Mouse (Mus musculus): ENCODE data around the gene Klk1b26.
"Not testable (repeated sequence)": the region's sequence is repeated elsewhere in the genome, so short reads cannot be mapped to it uniquely, and the experiment has no call there.

DNA sequence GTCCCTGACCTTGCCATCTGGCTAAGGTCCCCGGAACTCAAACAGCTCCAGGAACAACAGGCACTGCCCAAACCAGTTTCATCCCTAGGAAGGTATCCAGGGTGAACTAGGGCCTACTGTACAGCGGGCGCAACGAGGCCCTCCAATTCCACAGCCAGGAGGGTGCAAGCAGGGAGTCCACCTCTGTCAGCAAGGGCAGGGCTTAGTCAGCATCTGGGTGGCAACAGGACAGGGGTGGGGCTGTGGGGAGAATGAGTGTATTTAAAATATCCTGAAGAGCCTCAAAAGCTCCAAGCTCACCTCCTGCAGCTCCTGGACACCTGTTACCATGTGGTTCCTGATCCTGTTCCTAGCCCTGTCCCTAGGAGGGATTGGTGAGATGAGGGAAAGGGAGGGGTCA is 16.4 kb upstream of the Klk1b26 start, which contains the start of gene Klk1b11:
- not testable (repeated sequence) for TF ChIP-seq CTCF (IDR thresholded peaks at IDR 0.05; ENCODE audit: extremely low read depth, insufficient read depth, insufficient read length, insufficient replicate concordance); POLR2A (IDR thresholded peaks at IDR 0.05; ENCODE audit: low read depth, low read length)
